Mouse (Mus musculus) T-helper 1 cell (primary cell): ENCODE results near the gene Adamts6.

Experiments
- in situ Hi-C: fragments of 300-600 bp; cut with MboI, MseI; formaldehyde crosslinking; loops from one replicate; pipeline ENCODE4 v1.15.1; 2025; ENCODE audit warnings: high pct_unique_total_duplicates

Gene Adamts6

DNA sequence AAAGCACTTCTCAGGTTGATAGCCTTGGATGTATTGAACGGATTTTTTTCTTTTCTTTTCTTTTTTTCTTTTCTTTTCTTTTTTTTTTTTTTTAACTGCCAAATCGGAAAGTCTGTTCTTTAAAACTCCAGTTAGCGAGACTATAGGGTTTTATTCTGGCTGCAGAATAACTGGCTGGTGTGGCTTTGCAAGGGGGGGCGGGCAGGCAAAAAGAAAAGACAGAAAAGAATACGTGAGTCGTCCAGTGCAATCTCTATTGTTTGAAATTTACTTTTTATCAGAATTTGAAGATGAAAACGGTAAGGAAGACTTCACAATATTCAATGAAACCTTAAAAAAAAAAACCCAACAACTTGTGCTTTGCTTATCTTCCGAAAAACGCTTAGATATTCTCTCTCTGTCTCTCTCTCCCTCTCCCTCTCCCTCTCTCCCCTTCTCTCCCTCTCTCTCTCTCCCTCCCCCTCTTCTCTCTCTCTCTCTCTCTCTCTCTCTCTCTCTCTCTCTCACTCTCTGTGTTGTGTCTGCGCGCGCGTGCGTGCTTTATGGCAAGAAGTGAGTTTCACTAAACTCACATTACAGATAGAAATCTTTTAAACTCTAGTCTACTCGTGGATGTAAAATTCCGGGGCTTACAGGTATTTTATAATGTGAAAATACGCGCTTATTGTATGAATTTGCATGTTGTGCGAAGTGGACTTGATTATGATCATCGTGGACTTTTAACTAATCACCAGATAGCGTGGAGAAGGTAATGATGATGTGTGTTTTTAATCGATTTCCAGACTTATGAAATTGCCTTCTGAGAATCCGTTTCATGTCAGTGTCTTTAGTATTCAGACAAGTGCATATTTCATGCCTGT is at the start of gene Adamts6:
Gene Adamts6 (plus strand): TSS at position 470 of the 860 bp plus-strand sequence.
- in situ Hi-C loops: loop anchor here (5.0 to 25.0 kb wide), 3 partner anchors 325 to 500 kb away; partner anchors contain the start of gene Srek1ip1

DNA sequence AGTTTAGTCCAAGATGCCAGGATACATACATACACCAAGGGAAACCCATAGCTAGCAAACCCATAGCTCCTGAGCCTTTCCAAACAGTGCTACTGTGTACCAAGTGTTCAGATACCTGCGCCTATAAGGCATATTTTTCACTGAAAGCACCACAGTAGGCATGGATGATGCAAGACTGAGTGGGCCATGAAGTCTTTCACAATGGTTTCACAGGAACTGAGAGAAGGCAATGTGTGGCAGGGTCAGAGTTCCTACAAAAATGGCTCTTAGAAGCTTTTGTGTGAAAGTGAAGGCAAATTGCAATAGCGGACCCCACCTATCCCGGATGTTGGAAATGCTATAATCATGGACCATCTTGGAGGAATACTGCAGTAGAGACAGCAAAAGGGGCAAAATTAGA is 28.6 kb upstream of the Adamts6 start:
- in situ Hi-C loops: no loop called here

DNA sequence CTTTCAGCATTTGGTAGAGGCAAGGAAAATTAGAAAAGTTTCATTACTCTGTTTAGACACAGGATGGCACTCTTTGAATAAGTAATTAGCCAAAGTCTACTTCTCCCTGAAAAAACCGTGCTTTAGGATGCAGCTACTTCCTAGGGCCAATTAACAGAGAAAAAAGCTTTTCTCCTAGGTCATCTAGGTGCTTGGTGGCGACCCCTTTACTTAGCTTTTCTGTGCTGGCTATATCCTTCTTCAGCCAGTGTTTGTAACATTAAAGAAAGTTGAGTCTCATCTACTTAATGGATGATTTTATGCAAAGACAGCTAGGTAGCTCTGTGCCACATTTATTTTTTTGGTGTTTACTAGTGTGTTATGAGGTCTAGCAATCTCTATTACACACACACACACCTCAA is 2.6 kb upstream of the Adamts6 start:
- in situ Hi-C loops: loop anchor here (5.0 to 25.0 kb wide), 3 partner anchors 327 to 502 kb away; partner anchors contain the start of gene Srek1ip1

DNA sequence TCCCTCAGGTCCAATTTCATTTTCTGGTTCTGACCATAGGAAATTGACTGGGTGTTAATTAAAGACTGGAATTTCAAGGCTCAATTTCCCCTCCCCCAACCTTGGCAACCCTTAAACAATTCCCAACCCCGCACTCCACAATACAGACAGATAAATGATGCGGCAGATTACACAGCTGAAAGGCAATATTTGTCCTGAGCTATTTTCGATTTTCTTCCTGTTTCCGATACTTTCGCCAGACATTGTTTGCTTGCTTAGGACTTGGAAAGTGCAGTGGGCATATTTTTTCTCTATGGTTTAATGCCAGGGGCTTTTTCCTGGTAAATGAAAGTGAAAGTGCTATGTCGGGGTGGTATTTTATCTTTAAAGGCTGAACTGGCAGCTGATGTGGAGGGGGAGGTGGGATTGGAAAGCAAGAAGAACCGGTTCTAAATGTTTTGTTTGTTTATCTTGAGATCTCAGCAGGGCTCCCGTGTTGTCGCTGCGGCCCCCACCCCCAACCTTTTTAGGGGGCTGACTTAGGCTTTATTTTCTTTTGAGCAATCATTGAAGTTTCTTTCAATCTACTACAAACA is 1.8 kb upstream of the Adamts6 start:
- in situ Hi-C loops: loop anchor here (5.0 to 25.0 kb wide), 3 partner anchors 326 to 501 kb away; partner anchors contain the start of gene Srek1ip1

DNA sequence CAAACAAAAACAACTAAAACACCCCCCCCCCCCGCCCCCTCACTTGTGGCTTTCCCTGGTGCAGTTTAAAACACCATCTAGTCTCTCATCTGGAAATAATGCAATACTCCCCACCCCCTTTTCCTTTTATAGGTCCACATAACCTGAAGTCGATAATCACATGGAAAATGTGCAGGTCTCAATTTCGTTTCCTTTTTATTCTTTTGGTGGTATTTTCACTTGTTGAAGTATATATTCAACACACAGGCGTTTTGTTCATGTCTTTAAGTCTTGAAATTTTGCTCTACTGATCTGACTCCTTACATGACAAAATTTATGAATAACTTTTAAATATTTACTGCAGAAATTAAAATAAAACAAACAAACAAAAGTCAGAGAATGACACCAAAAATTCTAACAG is 1.3 kb upstream of the Adamts6 start:
- in situ Hi-C loops: loop anchor here (5.0 to 25.0 kb wide), 3 partner anchors 326 to 501 kb away; partner anchors contain the start of gene Srek1ip1

DNA sequence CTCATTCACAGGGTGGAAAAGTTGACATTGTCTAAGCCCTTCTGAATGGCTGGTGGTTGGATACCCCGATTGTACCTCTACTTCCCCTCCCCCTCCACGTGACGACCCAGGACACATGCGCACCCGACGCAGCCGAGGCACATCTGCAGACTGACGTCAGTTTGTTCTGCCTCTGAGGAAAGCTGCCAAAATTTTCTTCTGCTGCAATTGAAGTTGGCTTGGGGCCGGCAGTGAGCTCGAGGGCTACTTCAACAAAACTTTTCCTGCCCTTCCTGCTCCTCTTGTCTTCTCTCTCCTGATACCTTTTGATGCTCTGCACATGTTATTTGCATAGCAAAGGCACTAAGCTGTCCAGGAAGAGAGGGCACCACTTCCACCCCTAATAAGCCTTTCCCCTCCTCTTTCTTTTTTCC is 732 bp upstream of the Adamts6 start:
- in situ Hi-C loops: loop anchor here (5.0 to 25.0 kb wide), 3 partner anchors 325 to 500 kb away; partner anchors contain the start of gene Srek1ip1

DNA sequence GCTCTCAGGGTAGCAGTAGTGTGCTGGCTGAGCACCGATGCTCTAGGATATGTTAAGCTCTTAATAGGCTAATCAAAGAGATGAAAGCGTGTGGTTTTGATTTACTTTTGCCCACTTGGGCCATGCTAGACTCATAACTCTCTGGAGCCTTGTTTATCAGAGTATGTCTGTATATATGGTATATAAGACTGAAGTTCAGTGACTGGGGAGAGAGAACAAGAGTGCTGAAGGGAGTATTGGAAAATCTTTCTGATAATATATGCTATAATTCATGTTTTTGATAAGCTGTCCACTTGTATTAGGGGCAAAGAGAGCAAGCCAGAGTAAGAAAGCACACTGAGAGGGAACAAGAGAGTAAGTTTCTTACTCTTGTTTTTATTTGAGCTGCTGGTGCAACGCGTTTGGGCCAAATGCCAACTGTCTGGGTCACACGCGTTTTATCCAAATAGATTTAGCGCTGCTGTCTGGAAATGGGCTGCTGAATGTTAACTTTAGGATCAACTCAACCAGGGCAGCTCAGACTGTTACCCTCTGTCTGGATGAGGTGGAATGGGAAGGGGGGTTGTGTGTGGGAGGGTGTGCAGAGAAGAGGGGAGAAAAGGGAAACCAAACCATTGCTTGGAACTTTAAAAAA is 708 bp downstream of the Adamts6 start:
- in situ Hi-C loops: loop anchor here (5.0 to 25.0 kb wide), 3 partner anchors 324 to 499 kb away; partner anchors contain the start of gene Srek1ip1

DNA sequence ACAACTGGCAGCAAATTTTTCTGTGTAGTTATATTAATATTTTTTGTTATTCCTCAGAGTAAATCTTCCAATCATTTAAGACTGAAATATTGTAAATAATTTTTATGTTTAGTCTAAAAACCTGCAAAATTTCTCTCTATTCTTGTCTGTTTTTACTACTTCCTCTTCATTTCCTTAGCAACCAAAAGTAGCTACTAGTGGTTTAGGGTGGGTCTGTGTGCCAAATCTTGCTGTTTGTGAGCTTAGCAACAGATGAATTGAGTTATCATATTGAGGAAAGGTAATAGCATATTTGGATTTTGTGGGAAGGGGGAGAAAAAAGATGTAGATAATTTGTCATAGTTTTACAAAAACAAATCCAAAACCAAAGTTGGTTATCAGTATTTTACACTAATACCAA is 1.5 kb downstream of the Adamts6 start:
- in situ Hi-C loops: loop anchor here (5.0 to 25.0 kb wide), 3 partner anchors 323 to 498 kb away; partner anchors contain the start of gene Srek1ip1

DNA sequence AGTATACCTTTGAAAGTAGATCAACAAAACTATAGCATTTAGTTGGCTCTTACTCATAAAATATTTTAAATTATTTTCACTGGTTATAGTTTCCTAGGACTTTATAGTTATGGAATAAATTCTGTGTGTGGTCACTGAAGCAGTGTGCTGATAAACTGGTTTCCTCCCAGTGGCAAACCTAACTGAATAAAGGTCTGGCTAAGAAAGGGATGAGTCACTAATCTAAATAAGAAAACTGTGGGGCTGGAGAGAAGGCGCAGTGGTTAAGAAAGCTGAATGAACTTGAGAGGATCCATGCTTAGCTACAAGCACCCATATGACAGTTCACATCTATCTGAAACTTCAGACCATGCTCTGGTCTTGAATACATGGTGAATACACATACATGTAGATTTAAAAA is 7.8 kb downstream of the Adamts6 start:
- in situ Hi-C loops: loop anchor here (25.0 kb wide), 1 partner anchor 492 kb away; the partner anchor contains the start of gene Srek1ip1

DNA sequence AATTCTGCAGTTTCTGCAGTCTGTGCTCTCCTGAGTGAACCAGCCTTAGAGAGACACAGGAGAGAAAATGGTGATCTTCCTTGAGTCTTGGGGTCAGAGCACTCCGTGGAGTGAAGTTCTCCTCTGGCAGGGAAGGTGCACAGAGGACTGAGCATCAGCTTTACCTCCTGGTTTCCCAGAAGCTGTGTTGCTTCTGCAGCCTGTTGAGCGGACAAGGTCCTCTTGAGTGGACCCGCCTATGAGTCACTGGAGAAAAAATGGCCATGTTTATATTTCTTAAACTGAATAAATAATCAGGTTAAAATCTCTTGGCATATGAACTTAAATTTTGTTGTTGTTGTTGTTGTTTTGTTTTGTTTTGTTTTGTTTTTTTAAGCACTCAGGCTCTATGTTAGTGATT is 41.7 kb downstream of the Adamts6 start:
- in situ Hi-C loops: no loop called here

DNA sequence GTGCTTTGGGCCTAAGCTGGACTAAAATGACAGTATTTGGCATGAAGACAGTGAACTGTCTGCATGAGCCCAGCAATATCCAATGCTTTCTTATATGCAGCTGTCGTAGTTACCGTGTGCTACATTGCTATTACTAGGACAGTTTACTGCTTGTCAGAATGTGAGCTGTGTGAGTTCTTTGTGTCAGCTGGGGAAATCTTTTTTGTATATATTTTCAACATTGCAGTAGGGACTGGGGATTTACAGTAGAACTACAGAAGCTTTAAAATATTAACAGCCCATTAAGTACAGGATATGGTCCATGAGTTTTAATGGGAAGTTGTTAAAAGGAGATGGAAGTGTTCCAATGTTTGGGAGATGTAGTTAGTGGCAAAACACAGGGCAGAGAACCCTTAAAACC is 42.1 kb downstream of the Adamts6 start:
- in situ Hi-C loops: no loop called here

DNA sequence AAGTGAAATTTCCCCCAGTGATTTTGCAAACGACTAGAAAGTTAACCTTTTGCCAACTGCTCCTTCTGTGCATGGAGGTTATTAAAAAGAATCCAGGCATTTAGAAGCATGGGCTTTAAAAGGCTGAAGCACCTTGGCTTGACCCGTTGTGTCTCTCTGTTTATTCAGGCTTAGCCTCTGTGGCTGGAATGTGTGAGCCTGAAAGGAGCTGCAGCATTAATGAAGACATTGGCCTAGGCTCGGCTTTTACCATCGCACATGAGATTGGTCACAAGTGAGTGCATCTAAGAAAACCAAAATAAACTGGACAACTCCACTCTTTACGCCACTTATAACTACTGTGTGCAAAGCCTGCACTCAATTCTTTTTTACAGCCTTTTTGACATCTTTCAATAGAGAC is 65.0 kb downstream of the Adamts6 start:
- in situ Hi-C loops: no loop called here

DNA sequence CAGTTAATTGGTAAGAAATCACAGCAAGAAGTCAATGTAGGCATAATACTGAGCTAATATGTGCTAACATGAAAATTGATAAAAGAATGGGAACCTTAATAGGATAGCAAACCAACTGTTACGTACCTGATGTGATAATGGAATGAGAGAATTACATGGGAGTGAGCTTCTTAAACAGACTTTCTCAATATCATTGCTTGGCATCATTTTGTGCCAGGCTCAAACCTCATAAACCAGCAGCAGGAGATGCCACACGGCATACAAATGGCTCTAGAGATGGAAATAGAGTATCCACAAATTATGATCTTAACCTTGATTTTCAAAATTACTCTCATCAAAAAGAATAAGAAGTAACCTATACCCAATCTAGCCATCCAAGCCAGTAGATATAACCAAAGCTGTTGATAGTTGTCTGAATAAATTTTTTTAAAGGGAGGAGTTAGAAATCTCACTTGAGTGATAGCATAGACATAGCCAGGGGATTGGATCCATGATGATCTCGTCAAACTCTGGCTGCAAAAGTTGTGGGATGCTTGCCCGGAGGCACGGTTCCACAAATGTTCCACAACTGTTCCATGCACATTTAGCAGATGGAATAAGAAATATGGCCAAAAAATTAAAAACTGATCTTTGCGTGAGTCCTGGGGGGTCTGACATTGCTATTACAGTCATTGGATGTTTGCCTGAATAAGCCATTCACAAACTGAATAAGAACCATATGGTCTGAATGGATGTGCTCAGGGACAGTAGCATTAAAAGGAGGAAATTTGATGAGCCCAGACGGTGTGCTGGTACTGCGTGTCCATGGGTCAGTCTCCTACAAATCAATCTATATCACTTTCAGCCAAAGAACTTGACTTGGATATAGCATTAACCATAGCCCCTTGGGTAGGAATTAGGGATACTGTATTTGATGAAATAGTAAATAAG is 106.1 kb downstream of the Adamts6 start:
- in situ Hi-C loops: no loop called here

DNA sequence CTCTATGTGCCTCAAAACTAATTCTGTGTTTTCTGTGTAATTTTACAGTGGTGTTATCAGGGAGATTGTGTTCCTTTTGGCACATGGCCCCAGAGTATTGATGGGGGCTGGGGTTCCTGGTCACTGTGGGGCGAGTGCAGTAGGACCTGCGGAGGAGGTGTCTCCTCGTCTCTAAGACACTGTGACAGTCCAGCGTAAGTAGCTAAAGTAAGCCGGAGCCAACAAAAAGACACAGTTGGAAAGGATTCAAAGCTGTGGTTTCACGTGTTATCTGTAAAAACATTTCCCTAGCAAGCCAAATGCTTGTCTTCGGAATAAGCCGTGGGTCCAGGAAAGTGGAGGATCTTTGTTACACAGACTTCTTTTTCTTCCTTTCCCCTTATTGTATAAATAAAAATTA is 110.2 kb downstream of the Adamts6 start:
- in situ Hi-C loops: no loop called here

DNA sequence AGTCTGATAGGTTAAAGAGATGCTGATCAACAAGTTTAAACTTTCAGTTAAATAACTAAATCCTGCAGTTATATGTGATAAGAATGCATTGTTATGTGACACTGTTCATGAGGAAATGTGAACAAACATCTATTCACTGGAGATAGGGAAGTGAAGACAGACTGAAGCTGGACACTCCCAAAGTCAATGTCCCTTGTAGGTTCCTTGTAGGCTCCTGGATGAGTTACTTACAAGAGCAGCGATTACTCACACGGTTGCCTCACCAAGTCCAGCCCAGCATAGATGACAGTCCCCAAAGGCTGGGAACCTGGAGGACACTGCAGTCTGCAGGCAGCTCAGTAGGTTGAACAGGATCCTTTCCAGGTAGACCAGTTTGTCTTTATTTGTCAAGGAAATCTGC is 145.1 kb downstream of the Adamts6 start:
- in situ Hi-C loops: no loop called here

DNA sequence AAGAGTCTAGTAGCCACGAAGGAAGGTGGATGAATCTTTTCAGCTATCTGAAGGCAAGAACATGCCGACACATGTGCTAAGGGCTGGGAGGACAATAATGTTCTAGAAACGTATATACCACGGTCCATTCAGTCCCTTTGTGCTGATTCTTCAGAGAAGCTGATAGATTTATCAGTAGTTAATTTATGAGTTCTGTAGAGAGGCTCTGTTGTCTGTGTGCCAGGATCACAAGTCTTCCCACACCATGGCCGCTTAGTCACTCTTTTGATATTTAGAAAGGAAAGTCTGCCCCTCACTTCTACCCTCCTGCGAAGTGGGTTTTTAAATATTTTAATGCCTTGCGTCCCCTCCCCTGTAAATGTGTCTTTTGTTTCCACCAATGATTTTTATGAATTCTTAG is 154.9 kb downstream of the Adamts6 start:
- in situ Hi-C loops: no loop called here

DNA sequence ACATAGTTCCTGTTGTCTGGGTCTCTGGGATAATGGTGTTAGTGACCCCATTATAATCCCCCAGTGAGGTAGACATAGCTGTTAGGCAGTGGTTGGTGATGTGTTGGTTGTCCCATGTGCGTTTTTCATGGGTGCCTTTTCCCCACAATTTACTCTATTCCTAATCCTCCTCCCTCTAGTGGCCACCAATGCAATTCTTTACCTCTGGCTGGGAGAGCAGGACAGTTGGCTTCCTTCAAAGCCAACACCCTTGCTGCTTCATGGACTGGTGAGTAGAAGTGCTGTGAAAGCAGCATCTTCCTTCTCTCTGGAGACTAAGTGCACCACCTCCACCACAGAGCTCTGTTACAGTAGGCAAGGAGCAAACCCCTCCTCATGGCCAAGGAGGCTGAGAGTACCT is 157.8 kb downstream of the Adamts6 start:
- in situ Hi-C loops: no loop called here

DNA sequence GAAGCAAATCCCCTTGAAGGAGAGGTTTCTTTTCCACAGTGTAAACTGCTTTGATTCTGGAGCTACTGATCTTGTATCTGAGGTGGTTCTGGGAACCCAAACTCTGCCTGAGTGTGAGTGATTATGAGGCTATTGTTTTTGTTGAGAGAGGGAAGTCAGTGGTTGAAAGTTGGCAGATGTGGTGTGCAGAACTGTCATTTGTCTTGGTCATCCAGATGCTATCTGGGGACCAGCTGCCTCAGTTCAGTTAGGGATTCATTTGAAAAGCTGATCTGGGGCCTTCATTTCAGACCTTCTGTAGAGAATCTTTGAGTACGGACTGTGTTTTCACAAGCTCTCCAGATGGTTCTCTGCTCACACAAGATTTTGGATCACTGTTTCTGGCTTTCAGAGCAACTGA is 159.3 kb downstream of the Adamts6 start:
- in situ Hi-C loops: no loop called here

DNA sequence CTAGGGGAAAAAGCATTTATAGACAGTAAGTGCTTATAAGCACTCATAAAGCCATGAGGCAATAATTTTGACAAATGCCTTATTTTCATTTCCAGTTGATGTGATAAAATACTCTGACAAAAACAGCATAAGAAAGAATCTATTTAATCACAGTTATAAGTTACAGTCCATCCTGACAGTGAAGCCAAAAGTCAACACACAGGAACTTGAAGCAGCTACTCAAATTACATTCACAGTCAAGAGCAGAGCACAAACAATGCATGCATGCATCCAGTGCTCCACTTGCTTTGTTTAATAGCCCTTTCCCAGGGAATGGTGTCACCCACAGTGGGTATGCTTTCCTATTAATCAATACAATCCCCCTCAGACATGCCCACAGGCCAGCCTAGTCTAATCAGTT is 159.8 kb downstream of the Adamts6 start:
- in situ Hi-C loops: no loop called here

DNA sequence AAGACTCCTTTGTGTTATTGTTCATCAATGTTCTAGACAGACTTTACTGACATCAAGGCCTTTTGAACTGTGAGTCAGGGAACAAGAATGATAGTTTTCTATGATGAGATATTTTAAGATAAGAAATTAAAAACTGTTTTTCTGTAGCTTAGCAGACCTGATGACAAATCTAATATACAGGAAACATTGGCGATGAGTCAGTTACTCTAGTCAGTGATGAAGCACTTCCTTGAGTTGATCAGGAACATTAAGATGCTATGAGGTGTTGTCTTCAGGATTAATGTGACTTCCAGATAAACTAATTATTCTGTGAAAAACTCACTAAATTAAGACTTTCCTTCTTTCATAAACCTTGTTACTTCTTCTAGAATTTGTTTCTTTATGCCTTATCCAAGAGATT is 160.7 kb downstream of the Adamts6 start:
- in situ Hi-C loops: no loop called here
